Mouse (Mus musculus) heart, postnatal 4 days (tissue): ENCODE measurements around the gene Epb41l4b. TPM values are rescaled to one million over a fixed set of nuclear protein-coding genes. Genes with fewer than 3 reads are reported as not detected.
A peak's percentile ranks its signal among the peaks of the same experiment; 100 is the strongest.

ENCODE experiments used
- DNase-seq: peaks from one replicate; pipeline ENCODE4 v3.0.0; 2021
- total RNA-seq, 2 experiments: library from RNA; stranded (reverse); gene quantifications; 2 replicates each; pipeline ENCODE4 v1.2.3; 2021

Epb41l4b gene
- total RNA-seq, 2 experiments from 2014 or later: 4.9 to 5.4 TPM

GRCm38 (mm10) chr4:57058623-57059022 is 84.6 kb downstream of the Epb41l4b start:
- no peak for DNase-seq

- no peak for DNase-seq
Measured at GRCm38 (mm10) chr4:57057637-57058036, 85.6 kb downstream of the Epb41l4b start.

- no peak for DNase-seq
Measured at GRCm38 (mm10) chr4:57055635-57056034, 87.6 kb downstream of the Epb41l4b start.

GRCm38 (mm10) chr4:57049281-57049921 is 93.8 kb downstream of the Epb41l4b start:
- no peak for DNase-seq

GRCm38 (mm10) chr4:57048566-57048965 is 94.7 kb downstream of the Epb41l4b start:
- DNase-seq: no peak

- DNase-seq: no peak
Measured at GRCm38 (mm10) chr4:57046160-57046571, 97.1 kb downstream of the Epb41l4b start.

GRCm38 (mm10) chr4:57043621-57044020 is 99.6 kb downstream of the Epb41l4b start:
- DNase-seq: no peak

GRCm38 (mm10) chr4:57041661-57042060 is 101.6 kb downstream of the Epb41l4b start:
- no peak for DNase-seq

GRCm38 (mm10) chr4:57041211-57041610 is 102.0 kb downstream of the Epb41l4b start:
- no peak for DNase-seq

GRCm38 (mm10) chr4:57040481-57040880 is 102.8 kb downstream of the Epb41l4b start:
- DNase-seq: no peak

- DNase-seq: no peak
Measured at GRCm38 (mm10) chr4:57039127-57040031, 103.9 kb downstream of the Epb41l4b start.

- DNase-seq: no peak
Measured at GRCm38 (mm10) chr4:57037554-57037953, 105.7 kb downstream of the Epb41l4b start.

- DNase-seq: no peak
Measured at GRCm38 (mm10) chr4:57034169-57034568, 109.1 kb downstream of the Epb41l4b start.

- DNase-seq: no peak
Measured at GRCm38 (mm10) chr4:57031440-57031839, 111.8 kb downstream of the Epb41l4b start.

- DNase-seq: no peak
Measured at GRCm38 (mm10) chr4:57027954-57028353, 115.3 kb downstream of the Epb41l4b start.

- DNase-seq: no peak
Measured at GRCm38 (mm10) chr4:57023527-57023926, 119.7 kb downstream of the Epb41l4b start.

GRCm38 (mm10) chr4:57021288-57021687 is 121.9 kb downstream of the Epb41l4b start:
- DNase-seq: no peak

- DNase-seq: peak; percentile 85
Measured at GRCm38 (mm10) chr4:57017229-57017628, 126.0 kb downstream of the Epb41l4b start.

- no peak for DNase-seq
Measured at GRCm38 (mm10) chr4:57016366-57017171, 126.7 kb downstream of the Epb41l4b start.

GRCm38 (mm10) chr4:57015032-57015431 is 128.2 kb downstream of the Epb41l4b start:
- no peak for DNase-seq

- DNase-seq: no peak
Measured at GRCm38 (mm10) chr4:57011454-57012046, 131.7 kb downstream of the Epb41l4b start.

- DNase-seq: no peak
Measured at GRCm38 (mm10) chr4:57010919-57011318, 132.3 kb downstream of the Epb41l4b start.
